Comparison of ENCODE assay signal across 16 mouse cellular contexts in genomic region chr14:36942716-36943115, GRCm38 (mm10). TPM values are rescaled to one million over a fixed set of nuclear protein-coding genes. Genes with fewer than 3 reads are reported as not detected.
DNase-seq lines count a peak whose midpoint lies in the region; ATAC-seq and TF ChIP-seq lines count a peak whose summit lies in the region.
"Had no signal": no experiment of that assay in that cellular context is flagged by ENCODE, and none has a peak within 500 bp of the region (broad histone marks: within the 10 kb centered on the region; RNA-seq: fewer than 3 reads in every experiment).

No protein-coding gene starts in this region.

- no peak for TF ChIP-seq CTCF in kidney, postnatal 0 days (IDR thresholded peaks at IDR 0.05; ENCODE audit: low read depth)
- TF ChIP-seq CTCF in gastrocnemius, adult 2 months (IDR thresholded peaks at IDR 0.05), result no peak

- peaks cover 6% of the 10 kb centered on the region; the same call in 1 of the 2 replicates for H3K36me3 ChIP-seq in forebrain, embryonic 16.5 days (ENCODE audit: control insufficient read depth, insufficient read depth)
- peaks cover 23% of the 10 kb centered on the region for H3K36me3 ChIP-seq in forebrain, embryonic 14.5 days (ENCODE audit: control insufficient read depth, insufficient read depth, low read length)
- 0 out of 2 replicates have a peak, but pooled peaks cover 6% of the 10 kb centered on the region for H3K36me3 ChIP-seq in kidney, postnatal 0 days (ENCODE audit: insufficient read depth, low read length)
- peaks cover 16% of the 10 kb centered on the region; the same call in 1 of the 2 replicates for H3K36me3 ChIP-seq in midbrain, embryonic 15.5 days (replicated peaks)
- peaks cover 16% of the 10 kb centered on the region for H3K36me3 ChIP-seq in midbrain, embryonic 16.5 days (ENCODE audit: control insufficient read depth, insufficient read depth, low read length)
- H3K36me3 ChIP-seq: liver, embryonic 12.5 days had no signal

- H3K27me3 ChIP-seq in forebrain, embryonic 16.5 days (replicated peaks; ENCODE audit: control insufficient read depth, insufficient read depth, low read length), result no peaks in the 10 kb centered on the region
- H3K27me3 ChIP-seq in forebrain, embryonic 14.5 days (replicated peaks; ENCODE audit: control insufficient read depth, insufficient read depth, low read length), result no peaks in the 10 kb centered on the region
- H3K27me3 ChIP-seq in kidney, postnatal 0 days (ENCODE audit: insufficient read depth, low read length), result no peaks in the 10 kb centered on the region
- no peaks in the 10 kb centered on the region for H3K27me3 ChIP-seq in midbrain, embryonic 15.5 days (replicated peaks)
- no peaks in the 10 kb centered on the region for H3K27me3 ChIP-seq in midbrain, embryonic 16.5 days (ENCODE audit: control insufficient read depth, insufficient read depth, low read depth, low read length)
- H3K27me3 ChIP-seq: embryonic facial prominence, embryonic 13.5 days; liver, embryonic 12.5 days had no signal

- 52% methylated on average over 5 of the region's 5 CpGs for WGBS in forebrain, embryonic 16.5 days
- 48% methylated on average over 5 of the region's 5 CpGs for WGBS in forebrain, embryonic 14.5 days
- 16% methylated on average over 5 of the region's 5 CpGs for WGBS in kidney, postnatal 0 days
- 65% methylated on average over 5 of the region's 5 CpGs for WGBS in midbrain, embryonic 15.5 days
- WGBS in midbrain, embryonic 16.5 days, result 61% methylated on average over 5 of the region's 5 CpGs

- H3K4me3 ChIP-seq in forebrain, embryonic 16.5 days (replicated peaks; ENCODE audit: low read length), result no peak overlapping the region
- no peak overlapping the region for H3K4me3 ChIP-seq in forebrain, embryonic 14.5 days (ENCODE audit: low read depth, low read length)
- H3K4me3 ChIP-seq in kidney, postnatal 0 days (replicated peaks; ENCODE audit: low read depth, low read length), result no peak overlapping the region
- H3K4me3 ChIP-seq in midbrain, embryonic 15.5 days, result no peak overlapping the region
- H3K4me3 ChIP-seq in midbrain, embryonic 16.5 days (ENCODE audit: low read depth, low read length), result no peak overlapping the region
- H3K4me3 ChIP-seq in gastrocnemius, adult 2 months, result no peak overlapping the region
- H3K4me3 ChIP-seq: embryonic facial prominence, embryonic 13.5 days; hindbrain, embryonic 10.5 days; liver, embryonic 12.5 days had no signal

- H3K4me2 ChIP-seq in forebrain, embryonic 16.5 days (ENCODE audit: low read length), result no peak overlapping the region
- H3K4me2 ChIP-seq in forebrain, embryonic 14.5 days (ENCODE audit: low read length), result no peak overlapping the region
- H3K4me2 ChIP-seq in kidney, postnatal 0 days (ENCODE audit: low read length), result no peak overlapping the region
- no peak overlapping the region for H3K4me2 ChIP-seq in midbrain, embryonic 15.5 days
- no peak overlapping the region for H3K4me2 ChIP-seq in midbrain, embryonic 16.5 days (ENCODE audit: low read length)
- H3K4me2 ChIP-seq: embryonic facial prominence, embryonic 13.5 days; liver, embryonic 12.5 days; lung, embryonic 14.5 days; midbrain, embryonic 11.5 days had no signal

- H3K27ac ChIP-seq in forebrain, embryonic 16.5 days (ENCODE audit: low read length), result no peak overlapping the region
- H3K27ac ChIP-seq in forebrain, embryonic 14.5 days (ENCODE audit: low read depth, low read length), result no peak overlapping the region
- no peak overlapping the region for H3K27ac ChIP-seq in kidney, postnatal 0 days
- H3K27ac ChIP-seq in midbrain, embryonic 15.5 days, result no peak overlapping the region
- no peak overlapping the region for H3K27ac ChIP-seq in midbrain, embryonic 16.5 days (ENCODE audit: low read length)
- H3K27ac ChIP-seq in gastrocnemius, adult 2 months, result no peak overlapping the region
- H3K27ac ChIP-seq: embryonic facial prominence, embryonic 13.5 days; hindbrain, embryonic 10.5 days; liver, embryonic 12.5 days had no signal

- no peak for DNase-seq in forebrain, embryonic 14.5 days (ENCODE audit: low spot score)
- peak; percentile 62 for DNase-seq in kidney, postnatal 0 days (ENCODE audit: low spot score)
- DNase-seq in kidney, adult 8-10 months, result no peak
- DNase-seq in right cerebral cortex, postnatal 25 days, result peak; percentile 14
- DNase-seq in gastrocnemius, adult 2 months, result no peak
- DNase-seq: adrenal gland, postnatal 14 days; cerebellum, adult 9-10 months; lung, embryonic 14.5 days; lung, postnatal 4 days had no signal

- ATAC-seq in forebrain, embryonic 16.5 days, result 0 out of 2 replicates have a peak, but pooled peaks have one; percentile 12
- ATAC-seq in forebrain, embryonic 14.5 days, result no peak
- ATAC-seq in kidney, postnatal 0 days (replicated peaks; ENCODE audit: low FRiP score, low read depth), result no peak
- 0 out of 2 replicates have a peak, but pooled peaks have one; percentile 19 for ATAC-seq in midbrain, embryonic 15.5 days (replicated peaks)
- ATAC-seq in midbrain, embryonic 16.5 days, result no peak
- ATAC-seq: liver, embryonic 12.5 days had no signal

- no peak overlapping the region for H3K9ac ChIP-seq in forebrain, embryonic 16.5 days (replicated peaks; ENCODE audit: low read depth, low read length)
- no peak overlapping the region for H3K9ac ChIP-seq in forebrain, embryonic 14.5 days (ENCODE audit: low read length)
- no peak overlapping the region for H3K9ac ChIP-seq in kidney, postnatal 0 days (ENCODE audit: low read depth, low read length)
- H3K9ac ChIP-seq in midbrain, embryonic 15.5 days, result no peak overlapping the region
- no peak overlapping the region for H3K9ac ChIP-seq in midbrain, embryonic 16.5 days (ENCODE audit: low read depth, low read length)
- H3K9ac ChIP-seq: embryonic facial prominence, embryonic 13.5 days; liver, embryonic 12.5 days; lung, embryonic 14.5 days had no signal

- intact Hi-C loops in gastrocnemius, adult 2 months (cut with DNase I), result no loop called here

- H3K4me1 ChIP-seq in forebrain, embryonic 16.5 days (replicated peaks; ENCODE audit: control insufficient read depth, insufficient read depth, low read length), result no peaks in the 10 kb centered on the region
- H3K4me1 ChIP-seq in forebrain, embryonic 14.5 days (ENCODE audit: control insufficient read depth, insufficient read depth, low read length), result no peaks in the 10 kb centered on the region
- H3K4me1 ChIP-seq in kidney, postnatal 0 days (replicated peaks; ENCODE audit: insufficient read depth, low read length), result no peaks in the 10 kb centered on the region; the same call in 1 of the 2 replicates
- H3K4me1 ChIP-seq in midbrain, embryonic 15.5 days, result no peaks in the 10 kb centered on the region
- 0 out of 2 replicates have a peak, but pooled peaks cover 3% of the 10 kb centered on the region for H3K4me1 ChIP-seq in midbrain, embryonic 16.5 days (ENCODE audit: control insufficient read depth, insufficient read depth, low read length)
- H3K4me1 ChIP-seq: hindbrain, embryonic 10.5 days; liver, embryonic 12.5 days had no signal

- no peaks in the 10 kb centered on the region for H3K9me3 ChIP-seq in forebrain, embryonic 16.5 days (ENCODE audit: control insufficient read depth, low read length)
- no peaks in the 10 kb centered on the region for H3K9me3 ChIP-seq in forebrain, embryonic 14.5 days (replicated peaks; ENCODE audit: control insufficient read depth, low read length)
- H3K9me3 ChIP-seq in kidney, postnatal 0 days (replicated peaks; ENCODE audit: low read length), result no peaks in the 10 kb centered on the region
- no peaks in the 10 kb centered on the region for H3K9me3 ChIP-seq in midbrain, embryonic 15.5 days
- no peaks in the 10 kb centered on the region for H3K9me3 ChIP-seq in midbrain, embryonic 16.5 days (replicated peaks; ENCODE audit: control insufficient read depth, low read length, poor library complexity, severe bottlenecking)
- H3K9me3 ChIP-seq: embryonic facial prominence, embryonic 13.5 days; hindbrain, embryonic 10.5 days; liver, embryonic 12.5 days had no signal

RNA-seq across cellular contexts. Expression of gene Ccser2, which starts 25.9 kb away (rescaled TPM):
- 94.7 and 97.2 TPM in 2 replicates for polyA plus RNA-seq in forebrain, embryonic 16.5 days (2015; fragmentation: Nextera tagmentation; extraction: Ambion mirVana)
- polyA plus RNA-seq in forebrain, embryonic 14.5 days (2014; fragmentation: Nextera tagmentation; extraction: Ambion mirVana), result 53.1 and 64.5 TPM in 2 replicates
- polyA plus RNA-seq in kidney, postnatal 0 days (2015; fragmentation: Nextera tagmentation; extraction: Ambion mirVana), result 43.3 and 44.0 TPM in 2 replicates
- 101 and 104 TPM in 2 replicates for polyA plus RNA-seq in midbrain, embryonic 15.5 days (2015; fragmentation: Nextera tagmentation; extraction: Ambion mirVana)
- 92.9 and 97.5 TPM in 2 replicates for polyA plus RNA-seq in midbrain, embryonic 16.5 days (2015; fragmentation: Nextera tagmentation; extraction: Ambion mirVana)
- total RNA-seq in gastrocnemius, adult 2 months (2021), result 10 to 100 TPM; 57.2 to 63.8 TPM

Comparison
In these comparisons a context has a peak if more than half of its experiments do, and no peak if none do; other contexts are left out.
1. ATAC-seq: peak in forebrain, embryonic 16.5 days (single experiment) and midbrain, embryonic 15.5 days (single experiment); none in forebrain, embryonic 14.5 days (single experiment), kidney, postnatal 0 days (single experiment) and midbrain, embryonic 16.5 days (single experiment).
2. DNase-seq: peak in kidney, postnatal 0 days (single experiment) and right cerebral cortex, postnatal 25 days (single experiment); none in forebrain, embryonic 14.5 days (single experiment), kidney, adult 8-10 months (0 of 2) and gastrocnemius, adult 2 months (single experiment).